Mouse (Mus musculus): Measurements from ENCODE around the gene Gnb1. TPM values are rescaled to one million over a fixed set of nuclear protein-coding genes. Genes with fewer than 3 reads are reported as not detected.

Gene Gnb1
- polyA plus RNA-seq, 1 experiment from 2014 or later, result 300 TPM

GRCm38 (mm10) chr4:155514810-155515209 is 23.6 kb downstream of the Gnb1 start:
- no peak overlapping the region for H3K27ac ChIP-seq (ENCODE audit: low read length)
- H3K27me3 ChIP-seq (replicated peaks; ENCODE audit: control insufficient read depth, insufficient read depth, low read length), result no peaks in the 10 kb centered on the region
- H3K9me3 ChIP-seq (ENCODE audit: control insufficient read depth, low read length), result no peaks in the 10 kb centered on the region
- H3K4me3 ChIP-seq (ENCODE audit: low read length), result no peak overlapping the region
- no peaks in the 10 kb centered on the region; the same call in 1 of the 2 replicates for H3K4me1 ChIP-seq (ENCODE audit: control insufficient read depth, insufficient read depth, low read length)
- no peak overlapping the region for H3K9ac ChIP-seq (ENCODE audit: low read depth, low read length)
- 93% methylated on average over 2 of the region's 2 CpGs for WGBS
- no peak overlapping the region for H3K4me2 ChIP-seq (ENCODE audit: low read depth, low read length)
- H3K36me3 ChIP-seq (ENCODE audit: control insufficient read depth, insufficient read depth, low read length), result no peaks in the 10 kb centered on the region
- no peak for ATAC-seq

GRCm38 (mm10) chr4:155517948-155518517 is 26.9 kb downstream of the Gnb1 start:
- H3K4me2 ChIP-seq (ENCODE audit: low read depth, low read length), result no peak overlapping the region
- no peak for ATAC-seq
- WGBS, result 80% methylated on average over 7 of the region's 7 CpGs
- H3K9ac ChIP-seq (ENCODE audit: low read depth, low read length), result no peak overlapping the region
- no peaks in the 10 kb centered on the region; the same call in 1 of the 2 replicates for H3K4me1 ChIP-seq (ENCODE audit: control insufficient read depth, insufficient read depth, low read length)
- no peaks in the 10 kb centered on the region for H3K27me3 ChIP-seq (replicated peaks; ENCODE audit: control insufficient read depth, insufficient read depth, low read length)
- H3K9me3 ChIP-seq (ENCODE audit: control insufficient read depth, low read length), result no peaks in the 10 kb centered on the region
- H3K27ac ChIP-seq (ENCODE audit: low read length), result no peak overlapping the region
- H3K36me3 ChIP-seq (ENCODE audit: control insufficient read depth, insufficient read depth, low read length), result no peaks in the 10 kb centered on the region
- no peak overlapping the region for H3K4me3 ChIP-seq (ENCODE audit: low read length)

GRCm38 (mm10) chr4:155522327-155522726 is 31.2 kb downstream of the Gnb1 start:
- Histone ChIP-seq H3K4me2 (ENCODE audit: low read depth, low read length) (no peak overlapping the region), H3K27ac (ENCODE audit: low read length) (no peak overlapping the region), H3K27me3 (replicated peaks; ENCODE audit: control insufficient read depth, insufficient read depth, low read length) (no peaks in the 10 kb centered on the region), H3K4me1 (ENCODE audit: control insufficient read depth, insufficient read depth, low read length) (no peaks in the 10 kb centered on the region), H3K9me3 (ENCODE audit: control insufficient read depth, low read length) (no peaks in the 10 kb centered on the region), H3K9ac (ENCODE audit: low read depth, low read length) (no peak overlapping the region), H3K36me3 (ENCODE audit: control insufficient read depth, insufficient read depth, low read length) (0 out of 2 replicates have a peak, but pooled peaks cover 2% of the 10 kb centered on the region), H3K4me3 (ENCODE audit: low read length) (no peak overlapping the region)
- 60% methylated on average over 7 of the region's 7 CpGs for WGBS
- no peak for ATAC-seq

- no peak overlapping the region for H3K4me3 ChIP-seq (ENCODE audit: low read length)
- no peak for ATAC-seq
- no peak overlapping the region for H3K4me2 ChIP-seq (ENCODE audit: low read depth, low read length)
- H3K27ac ChIP-seq (ENCODE audit: low read length), result no peak overlapping the region
- no peaks in the 10 kb centered on the region for H3K4me1 ChIP-seq (ENCODE audit: control insufficient read depth, insufficient read depth, low read length)
- no peak overlapping the region for H3K9ac ChIP-seq (ENCODE audit: low read depth, low read length)
- H3K36me3 ChIP-seq (ENCODE audit: control insufficient read depth, insufficient read depth, low read length), result peaks cover 2% of the 10 kb centered on the region; the same call in 1 of the 2 replicates
- no peaks in the 10 kb centered on the region for H3K27me3 ChIP-seq (replicated peaks; ENCODE audit: control insufficient read depth, insufficient read depth, low read length)
- 80% methylated on average over 5 of the region's 5 CpGs for WGBS
- no peaks in the 10 kb centered on the region for H3K9me3 ChIP-seq (ENCODE audit: control insufficient read depth, low read length)
These were observed 34.6 kb downstream of the Gnb1 start for GRCm38 (mm10) chr4:155525751-155526150.

- ATAC-seq, result no peak
- no peak overlapping the region for H3K4me2 ChIP-seq (ENCODE audit: low read depth, low read length)
- H3K27me3 ChIP-seq (replicated peaks; ENCODE audit: control insufficient read depth, insufficient read depth, low read length), result no peaks in the 10 kb centered on the region
- no peaks in the 10 kb centered on the region for H3K9me3 ChIP-seq (ENCODE audit: control insufficient read depth, low read length)
- H3K4me3 ChIP-seq (ENCODE audit: low read length), result no peak overlapping the region
- no peak overlapping the region for H3K27ac ChIP-seq (ENCODE audit: low read length)
- H3K4me1 ChIP-seq (ENCODE audit: control insufficient read depth, insufficient read depth, low read length), result no peaks in the 10 kb centered on the region
- H3K36me3 ChIP-seq (ENCODE audit: control insufficient read depth, insufficient read depth, low read length), result peaks cover 2% of the 10 kb centered on the region; the same call in 1 of the 2 replicates
- no peak overlapping the region for H3K9ac ChIP-seq (ENCODE audit: low read depth, low read length)
- WGBS, result 82% methylated on average over 3 of the region's 3 CpGs
These were observed 38.1 kb downstream of the Gnb1 start for GRCm38 (mm10) chr4:155529294-155529693.

GRCm38 (mm10) chr4:155549993-155550392 is 58.8 kb downstream of the Gnb1 start:
- no peak for ATAC-seq
- H3K4me1 ChIP-seq (ENCODE audit: control insufficient read depth, insufficient read depth, low read length), result no peaks in the 10 kb centered on the region
- H3K4me2 ChIP-seq (ENCODE audit: low read depth, low read length), result no peak overlapping the region
- no peak overlapping the region for H3K27ac ChIP-seq (ENCODE audit: low read length)
- H3K9ac ChIP-seq (ENCODE audit: low read depth, low read length), result no peak overlapping the region
- H3K27me3 ChIP-seq (replicated peaks; ENCODE audit: control insufficient read depth, insufficient read depth, low read length), result no peaks in the 10 kb centered on the region
- peaks cover 23% of the 10 kb centered on the region for H3K36me3 ChIP-seq (ENCODE audit: control insufficient read depth, insufficient read depth, low read length)
- 92% methylated on average over 7 of the region's 7 CpGs for WGBS
- H3K4me3 ChIP-seq (ENCODE audit: low read length), result no peak overlapping the region
- H3K9me3 ChIP-seq (ENCODE audit: control insufficient read depth, low read length), result no peaks in the 10 kb centered on the region

GRCm38 (mm10) chr4:155550446-155550845 is 59.3 kb downstream of the Gnb1 start:
- Histone ChIP-seq H3K27ac (ENCODE audit: low read length) (no peak overlapping the region), H3K27me3 (replicated peaks; ENCODE audit: control insufficient read depth, insufficient read depth, low read length) (no peaks in the 10 kb centered on the region), H3K36me3 (ENCODE audit: control insufficient read depth, insufficient read depth, low read length) (peaks cover 27% of the 10 kb centered on the region), H3K9ac (ENCODE audit: low read depth, low read length) (no peak overlapping the region), H3K4me1 (ENCODE audit: control insufficient read depth, insufficient read depth, low read length) (no peaks in the 10 kb centered on the region), H3K9me3 (ENCODE audit: control insufficient read depth, low read length) (no peaks in the 10 kb centered on the region), H3K4me2 (ENCODE audit: low read depth, low read length) (no peak overlapping the region), H3K4me3 (ENCODE audit: low read length) (no peak overlapping the region)
- 75% methylated on average over 2 of the region's 2 CpGs for WGBS
- no peak for ATAC-seq

- H3K9ac ChIP-seq (ENCODE audit: low read depth, low read length), result no peak overlapping the region
- 93% methylated on average over 4 of the region's 4 CpGs for whole genome bisulfite sequencing
- peaks cover 22% of the 10 kb centered on the region for H3K36me3 ChIP-seq (ENCODE audit: control insufficient read depth, insufficient read depth, low read length)
- H3K27me3 ChIP-seq (replicated peaks; ENCODE audit: control insufficient read depth, insufficient read depth, low read length), result no peaks in the 10 kb centered on the region
- ATAC-seq, result no peak
- no peak overlapping the region for H3K27ac ChIP-seq (ENCODE audit: low read length)
- no peaks in the 10 kb centered on the region for H3K4me1 ChIP-seq (ENCODE audit: control insufficient read depth, insufficient read depth, low read length)
- no peaks in the 10 kb centered on the region for H3K9me3 ChIP-seq (ENCODE audit: control insufficient read depth, low read length)
- H3K4me2 ChIP-seq (ENCODE audit: low read depth, low read length), result no peak overlapping the region
- H3K4me3 ChIP-seq (ENCODE audit: low read length), result no peak overlapping the region
These were observed 59.9 kb downstream of the Gnb1 start for GRCm38 (mm10) chr4:155551073-155551472.

- H3K4me1 ChIP-seq (ENCODE audit: control insufficient read depth, insufficient read depth, low read length), result no peaks in the 10 kb centered on the region
- H3K9ac ChIP-seq (ENCODE audit: low read depth, low read length), result no peak overlapping the region
- no peak overlapping the region for H3K4me3 ChIP-seq (ENCODE audit: low read length)
- H3K27me3 ChIP-seq (replicated peaks; ENCODE audit: control insufficient read depth, insufficient read depth, low read length), result no peaks in the 10 kb centered on the region
- H3K9me3 ChIP-seq (ENCODE audit: control insufficient read depth, low read length), result no peaks in the 10 kb centered on the region
- H3K4me2 ChIP-seq (ENCODE audit: low read depth, low read length), result no peak overlapping the region
- ATAC-seq, result no peak
- 92% methylated on average over 6 of the region's 6 CpGs for WGBS
- H3K27ac ChIP-seq (ENCODE audit: low read length), result no peak overlapping the region
- peaks cover 29% of the 10 kb centered on the region for H3K36me3 ChIP-seq (ENCODE audit: control insufficient read depth, insufficient read depth, low read length)
These were observed 61.9 kb downstream of the Gnb1 start for GRCm38 (mm10) chr4:155552917-155553532.
